Mouse (Mus musculus) forebrain, embryonic 11.5 days (tissue): ENCODE measurements around the gene Zcchc8. TPM values are rescaled to one million over a fixed set of nuclear protein-coding genes. Genes with fewer than 3 reads are reported as not detected.
"Not testable (repeated sequence)": the region's sequence is repeated elsewhere in the genome, so short reads cannot be mapped to it uniquely, and the experiment has no call there.

Experiments
- ATAC-seq: fragments of 200-750 bp; cut with Nextera tagmentation; replicated peaks from 2 replicates; pipeline ENCODE4 v1.8.0; 2017; ENCODE audit warnings: moderate TSS enrichment; ENCODE audit not compliant: low FRiP score
- DNase-seq: peaks from one replicate; pipeline ENCODE4 v3.0.0-alpha.2; 2017; ENCODE audit warnings: low spot score
- H3K27ac ChIP-seq: fragments of 300-500 bp; sonication (generic); 2 replicates; pipeline ENCODE4 v1.5.1; 2014; ENCODE audit warnings: low read depth, low read length
- H3K27me3 ChIP-seq: fragments of 300-500 bp; sonication (generic); 2 replicates; pipeline ENCODE4 v1.6.1; 2014; ENCODE audit warnings: mild to moderate bottlenecking, low read length, mixed read lengths; ENCODE audit not compliant: control insufficient read depth, insufficient read depth
- H3K36me3 ChIP-seq: fragments of 300-500 bp; sonication (generic); 2 replicates; pipeline ENCODE4 v1.6.1; 2014; ENCODE audit warnings: mild to moderate bottlenecking, low read length, moderate library complexity, mixed read lengths; ENCODE audit not compliant: control insufficient read depth, insufficient read depth
- H3K4me1 ChIP-seq: fragments of 300-500 bp; sonication (generic); replicated peaks from 2 replicates; pipeline ENCODE4 v1.6.1; 2014; ENCODE audit warnings: low read length, mixed read lengths; ENCODE audit not compliant: control insufficient read depth, insufficient read depth
- H3K4me2 ChIP-seq: fragments of 300-500 bp; sonication (generic); 2 replicates; pipeline ENCODE4 v1.6.1; 2014; ENCODE audit warnings: low read depth, mild to moderate bottlenecking, low read length, moderate library complexity, mixed read lengths; ENCODE audit not compliant: severe bottlenecking
- H3K4me3 ChIP-seq: fragments of 300-500 bp; sonication (generic); 2 replicates; pipeline ENCODE4 v1.5.1; 2014; ENCODE audit warnings: low read depth, low read length
- H3K9ac ChIP-seq: fragments of 300-500 bp; sonication (generic); 2 replicates; pipeline ENCODE4 v1.6.1; 2014; ENCODE audit warnings: low read length
- H3K9me3 ChIP-seq: fragments of 300-500 bp; sonication (generic); 2 replicates; pipeline ENCODE4 v1.6.1; 2016; ENCODE audit warnings: low read length, mixed read lengths; ENCODE audit not compliant: control insufficient read depth
- whole genome bisulfite sequencing: fragments of 180-500 bp; shearing (Covaris S2); extraction: QIAGEN DNeasy Blood & Tissue Kit; methylation state at CpG from one replicate; pipeline ENCODE4 v1.1.7; 2014; 5-methylcytosine and 5-hydroxymethylcytosine counted together
- polyA plus RNA-seq: library from polyadenylated mRNA; unstranded; fragments of >200 nt; fragmentation: Nextera tagmentation; extraction: Ambion mirVana; gene quantifications from 2 replicates; pipeline ENCODE4 v1.2.1, GENCODE M21; 2014

The Zcchc8 gene
- polyA plus RNA-seq, 1 experiment from 2014 or later: 109 TPM

DNA sequence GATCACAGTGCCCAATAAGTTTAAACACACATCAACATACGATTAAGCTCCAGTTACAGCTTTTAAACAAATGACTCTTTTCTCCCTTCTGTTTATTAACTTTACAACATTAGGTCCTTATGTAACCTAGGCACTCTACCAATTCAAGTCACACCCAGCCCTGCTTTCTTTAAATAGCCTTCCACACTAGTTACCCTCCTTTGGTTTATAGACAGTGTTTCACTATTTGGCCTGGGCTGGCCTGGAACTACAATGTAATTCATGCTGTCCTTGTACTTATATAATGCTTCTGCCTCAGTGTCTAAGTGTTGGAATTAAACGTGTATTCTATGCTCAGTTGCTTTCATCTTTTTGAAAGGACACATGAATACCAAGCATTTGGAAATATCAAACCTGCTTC, 23.5 kb upstream of the Zcchc8 start:
- DNase-seq: no peak
- H3K4me3 ChIP-seq: no peak overlapping the region

DNA sequence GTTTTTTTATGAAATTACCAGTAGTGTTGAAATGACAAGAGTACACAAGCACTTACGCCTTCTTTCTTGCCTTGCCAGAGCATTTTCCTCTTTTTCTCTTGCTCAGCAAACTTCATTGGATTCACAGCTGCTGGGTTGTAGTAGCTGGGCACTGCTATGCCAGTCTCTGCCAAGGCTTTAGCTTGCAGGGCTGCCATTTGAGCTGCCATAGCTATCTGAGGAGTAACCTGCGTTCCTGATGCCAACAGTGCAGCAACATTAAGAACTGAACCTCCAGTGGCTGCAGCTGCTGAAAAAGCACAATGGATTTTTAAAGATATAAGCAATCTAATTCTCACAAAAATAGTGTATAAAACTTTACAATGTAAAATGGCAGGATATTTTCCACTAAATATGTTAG, 10.1 kb upstream of the Zcchc8 start:
- DNase-seq: no peak
- H3K4me2 ChIP-seq: no peak overlapping the region
- no peaks in the 10 kb centered on the region for H3K4me1 ChIP-seq
- ATAC-seq: no peak
- H3K9ac ChIP-seq: no peak overlapping the region
- 97% methylated on average over 2 of the region's 2 CpGs for WGBS
- no peaks in the 10 kb centered on the region for H3K27me3 ChIP-seq
- no peak overlapping the region for H3K4me3 ChIP-seq
- H3K9me3 ChIP-seq: no peaks in the 10 kb centered on the region
- H3K27ac ChIP-seq: no peak overlapping the region
- H3K36me3 ChIP-seq: peaks cover 13% of the 10 kb centered on the region; the same call in 1 of the 2 replicates

More for the DNA sequence above, 23.5 kb upstream of the Zcchc8 start:
- ATAC-seq: no peak
- Histone ChIP-seq H3K4me2 (no peak overlapping the region), H3K36me3 (peaks cover 16% of the 10 kb centered on the region), H3K27ac (no peak overlapping the region), H3K4me1 (peaks cover 8% of the 10 kb centered on the region; the same call in 1 of the 2 replicates), H3K27me3 (no peaks in the 10 kb centered on the region), H3K9me3 (no peaks in the 10 kb centered on the region), H3K9ac (no peak overlapping the region)
- 86% methylated on average over 2 of the region's 2 CpGs for WGBS

DNA sequence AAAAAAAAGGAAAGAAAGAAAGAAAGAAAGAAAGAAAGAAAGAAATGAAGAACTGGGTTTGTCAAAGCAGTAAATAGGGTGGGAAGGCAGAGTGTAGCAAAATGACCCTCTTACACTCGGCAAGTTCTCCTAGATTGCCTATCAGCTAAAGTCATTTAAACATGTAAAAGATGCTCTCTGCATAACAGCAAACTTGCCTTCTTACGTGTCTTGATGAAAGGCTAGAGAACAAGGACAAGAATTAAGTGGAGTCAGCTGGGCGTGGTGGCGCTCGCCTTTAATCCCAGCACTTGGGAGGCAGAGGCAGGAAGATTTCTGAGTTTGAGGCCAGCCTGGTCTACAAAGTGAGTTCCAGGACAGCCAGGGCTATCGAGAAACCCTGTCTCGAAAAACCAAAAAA, 2.9 kb upstream of the Zcchc8 start:
- not testable (repeated sequence) for H3K4me1 ChIP-seq, DNase-seq, H3K9ac ChIP-seq, H3K27ac ChIP-seq, H3K4me2 ChIP-seq, H3K4me3 ChIP-seq, H3K36me3 ChIP-seq, ATAC-seq, H3K27me3 ChIP-seq, H3K9me3 ChIP-seq
- 89% methylated on average over 7 of the region's 7 CpGs for WGBS

GRCm38 (mm10) chr5:123714622-123715021, 6.3 kb downstream of the Zcchc8 start:
- DNase-seq (no peak), ATAC-seq (no peak)
- H3K9ac ChIP-seq: no peak overlapping the region
- H3K36me3 ChIP-seq: peaks cover 18% of the 10 kb centered on the region
- no peaks in the 10 kb centered on the region for H3K9me3 ChIP-seq
- H3K4me1 ChIP-seq: no peaks in the 10 kb centered on the region; the same call in 1 of the 2 replicates
- 91% methylated on average over 4 of the region's 4 CpGs for WGBS
- no peaks in the 10 kb centered on the region for H3K27me3 ChIP-seq
- H3K27ac ChIP-seq: no peak overlapping the region
- H3K4me2 ChIP-seq: no peak overlapping the region
- H3K4me3 ChIP-seq: no peak overlapping the region

GRCm38 (mm10) chr5:123713782-123714181, 7.1 kb downstream of the Zcchc8 start:
- H3K36me3 ChIP-seq: peaks cover 18% of the 10 kb centered on the region
- no peak for ATAC-seq
- H3K27me3 ChIP-seq: no peaks in the 10 kb centered on the region
- no peak overlapping the region for H3K9ac ChIP-seq
- no peak overlapping the region for H3K27ac ChIP-seq
- no peak overlapping the region for H3K4me2 ChIP-seq
- H3K9me3 ChIP-seq: no peaks in the 10 kb centered on the region
- H3K4me1 ChIP-seq: no peaks in the 10 kb centered on the region
- H3K4me3 ChIP-seq: no peak overlapping the region
- no peak for DNase-seq
- 95% methylated on average over 6 of the region's 6 CpGs for WGBS

- DNase-seq (no peak), ATAC-seq (no peak)
- no peak overlapping the region for H3K4me2 ChIP-seq
- peaks cover 29% of the 10 kb centered on the region for H3K36me3 ChIP-seq
- no peaks in the 10 kb centered on the region for H3K27me3 ChIP-seq
- H3K4me3 ChIP-seq: no peak overlapping the region
- no peaks in the 10 kb centered on the region for H3K4me1 ChIP-seq
- H3K9me3 ChIP-seq: no peaks in the 10 kb centered on the region
- H3K27ac ChIP-seq: no peak overlapping the region
- no peak overlapping the region for H3K9ac ChIP-seq
- 91% methylated on average over 4 of the region's 4 CpGs for WGBS
Observed at GRCm38 (mm10) chr5:123709571-123709970, 11.3 kb downstream of the Zcchc8 start.

DNA sequence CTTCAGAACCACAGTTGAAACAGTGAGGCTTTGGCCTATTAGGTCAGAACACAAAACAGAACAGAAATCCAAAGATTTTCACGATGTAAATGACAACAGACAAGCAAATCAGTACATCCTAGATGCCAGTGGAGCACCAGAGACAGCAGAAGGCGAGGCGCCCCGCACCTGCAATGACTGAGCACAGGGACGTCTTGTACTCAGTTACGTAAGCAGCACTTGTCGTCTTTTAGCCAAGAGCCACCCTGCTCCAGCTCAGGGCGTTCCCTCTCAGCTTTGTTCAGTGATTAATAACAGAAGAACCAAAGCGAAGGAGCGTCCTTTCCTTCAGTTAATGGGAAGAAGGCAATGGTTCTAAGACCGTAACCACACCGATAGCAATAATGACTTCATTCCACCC, 12.3 kb downstream of the Zcchc8 start:
- Histone ChIP-seq H3K4me2 (no peak overlapping the region), H3K27ac (no peak overlapping the region), H3K27me3 (no peaks in the 10 kb centered on the region), H3K9ac (no peak overlapping the region), H3K9me3 (no peaks in the 10 kb centered on the region), H3K4me1 (no peaks in the 10 kb centered on the region), H3K36me3 (peaks cover 25% of the 10 kb centered on the region), H3K4me3 (no peak overlapping the region)
- DNase-seq (no peak), ATAC-seq (no peak)
- 92% methylated on average over 12 of the region's 12 CpGs for WGBS

GRCm38 (mm10) chr5:123700625-123701024, 20.3 kb downstream of the Zcchc8 start:
- H3K4me1 ChIP-seq: no peaks in the 10 kb centered on the region
- no peaks in the 10 kb centered on the region for H3K9me3 ChIP-seq
- H3K9ac ChIP-seq: no peak overlapping the region
- WGBS: 81% methylated on average over 11 of the region's 11 CpGs
- no peak overlapping the region for H3K4me3 ChIP-seq
- ATAC-seq (no peak), DNase-seq (no peak)
- no peak overlapping the region for H3K4me2 ChIP-seq
- H3K27ac ChIP-seq: no peak overlapping the region
- H3K27me3 ChIP-seq: no peaks in the 10 kb centered on the region
- H3K36me3 ChIP-seq: peaks cover 20% of the 10 kb centered on the region; the same call in 1 of the 2 replicates

DNA sequence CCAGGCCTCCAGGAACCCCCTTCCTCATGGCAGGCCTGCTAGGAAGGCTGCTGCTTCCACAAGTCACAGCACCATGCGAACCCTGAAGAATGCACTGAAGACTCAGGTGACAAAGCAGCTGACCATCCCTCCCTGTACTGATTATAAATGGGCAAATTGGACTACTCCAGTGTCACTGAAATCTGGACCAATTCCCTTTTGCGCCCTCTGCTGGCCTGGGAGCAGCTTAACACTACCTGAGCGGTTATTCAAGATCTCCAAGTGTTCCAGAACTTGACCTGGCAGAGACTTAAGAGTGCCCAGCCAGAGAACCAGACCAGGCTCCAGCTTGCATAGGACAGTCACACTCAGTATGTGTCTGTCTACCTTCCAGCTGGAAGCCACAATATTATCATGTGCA, 21.7 kb downstream of the Zcchc8 start:
- Histone ChIP-seq H3K4me3 (no peak overlapping the region), H3K9me3 (no peaks in the 10 kb centered on the region), H3K9ac (no peak overlapping the region), H3K4me2 (no peak overlapping the region), H3K27ac (no peak overlapping the region), H3K4me1 (no peaks in the 10 kb centered on the region), H3K36me3 (peaks cover 20% of the 10 kb centered on the region; the same call in 1 of the 2 replicates), H3K27me3 (no peaks in the 10 kb centered on the region)
- WGBS: 36% methylated on average over 3 of the region's 3 CpGs
- no peak for ATAC-seq
- peak; percentile 84 for DNase-seq
